Mouse (Mus musculus) CH12.LX (cell line): Measurements from ENCODE around the gene B9d2.

Experiments
- CHD1 ChIP-seq: IDR thresholded peaks from 2 replicates; pipeline ENCODE4 v1.6.1; 2012; ENCODE audit warnings: low read depth, low read length, improper control_type of control experiment, inconsistent platforms
- CTCF ChIP-seq, 2 experiments: IDR thresholded peaks in 1 of 2; conservative IDR thresholded peaks in 1 of 2; 2 replicates each; pipeline ENCODE4 v1.5.1; 2011 to 2012; ENCODE audit warnings: low read depth in 2 of 2, low read length in 2 of 2, improper control_type of control experiment in 1 of 2, inconsistent platforms in 1 of 2, mild to moderate bottlenecking in 1 of 2, moderate library complexity in 1 of 2
- E2F4 ChIP-seq: IDR thresholded peaks from 2 replicates; pipeline ENCODE4 v1.6.1; 2011; ENCODE audit warnings: low read depth, low read length, improper control_type of control experiment; ENCODE audit not compliant: insufficient replicate concordance
- EP300 ChIP-seq: IDR thresholded peaks from 2 replicates; pipeline ENCODE4 v1.6.1; 2011; ENCODE audit warnings: low read length, improper control_type of control experiment
- GABPA ChIP-seq: IDR thresholded peaks from 2 replicates; pipeline ENCODE4 v1.6.1; 2012; ENCODE audit warnings: low read depth, low read length, improper control_type of control experiment, inconsistent platforms; ENCODE audit not compliant: insufficient replicate concordance
- MXI1 ChIP-seq: IDR thresholded peaks from 2 replicates; pipeline ENCODE4 v1.6.1; 2011; ENCODE audit warnings: mild to moderate bottlenecking, low read depth, low read length, improper control_type of control experiment
- NRF1 ChIP-seq: IDR thresholded peaks from 2 replicates; pipeline ENCODE4 v1.6.1; 2014; ENCODE audit warnings: low read depth, mild to moderate bottlenecking, inconsistent platforms, low read length, improper control_type of control experiment, moderate library complexity
- POLR2A ChIP-seq: IDR thresholded peaks from 2 replicates; pipeline ENCODE4 v1.6.1; 2011; ENCODE audit warnings: low read depth, mild to moderate bottlenecking, improper control_type of control experiment, low read length
- POLR2AphosphoS2 ChIP-seq: IDR thresholded peaks from 2 replicates; pipeline ENCODE4 v1.6.1; 2011; ENCODE audit warnings: low read depth, low read length, improper control_type of control experiment
- UBTF ChIP-seq: IDR thresholded peaks from 2 replicates; pipeline ENCODE4 v1.6.1; 2012; ENCODE audit warnings: low read depth, mild to moderate bottlenecking, inconsistent platforms, low read length, improper control_type of control experiment, moderate library complexity
- USF1 ChIP-seq: IDR thresholded peaks from 2 replicates; pipeline ENCODE4 v1.6.1; 2014; ENCODE audit warnings: low read depth, mild to moderate bottlenecking, inconsistent platforms, low read length, improper control_type of control experiment
- ZKSCAN1 ChIP-seq: IDR thresholded peaks from 2 replicates; pipeline ENCODE4 v1.6.1; 2012; ENCODE audit warnings: low read depth, inconsistent platforms, low read length, improper control_type of control experiment, borderline replicate concordance

DNA sequence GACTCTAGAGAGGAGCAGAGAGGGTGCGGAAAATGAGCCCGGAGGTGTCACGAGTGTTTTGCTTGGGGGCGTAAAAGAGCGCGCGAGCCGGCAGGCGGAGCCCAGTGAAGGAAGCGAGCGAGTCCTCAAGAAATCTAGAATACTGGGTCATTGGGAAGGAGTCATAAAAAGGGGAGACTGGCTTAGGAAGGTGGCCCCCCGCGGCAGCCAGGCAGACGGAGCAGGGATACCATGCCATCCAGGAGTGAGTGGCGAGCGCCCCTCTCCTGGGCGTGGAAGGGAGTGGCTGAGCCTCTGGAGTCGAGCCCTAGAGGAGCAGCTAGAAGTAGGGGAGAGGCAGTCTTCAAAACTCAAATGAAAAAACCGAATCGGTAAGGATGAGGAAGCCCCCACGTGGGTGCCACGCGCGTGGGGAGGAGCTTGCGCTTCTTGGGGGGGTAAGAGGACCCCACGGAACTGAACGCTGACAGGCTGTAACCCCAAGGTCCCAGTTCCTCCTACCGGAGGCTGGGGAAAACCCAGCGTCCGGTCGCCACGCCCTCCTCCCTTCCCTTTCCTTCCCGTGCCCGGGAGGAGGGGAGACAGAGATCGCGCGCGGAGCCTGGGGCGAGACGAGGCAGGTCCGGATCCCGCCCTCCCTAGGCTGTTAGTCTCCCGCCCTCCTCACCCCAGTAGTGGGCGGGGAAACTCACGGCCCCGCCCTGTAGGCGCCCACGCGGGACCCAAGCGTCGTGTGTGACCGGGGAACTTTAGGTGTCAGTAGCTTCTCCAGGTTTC is 8.4 kb downstream of the B9d2 start:
- TF ChIP-seq POLR2A (peak; percentile 76), CTCF (conservative IDR thresholded peaks at IDR 0.05 in 1 of 2, IDR thresholded peaks at IDR 0.05 in 1 of 2; ENCODE audit: low read depth in 2 of 2, low read length in 2 of 2) (peak in 1 of 2 experiments; percentile 24; a peak in 2 of 4 replicates), USF1 (peak; percentile 48), ZKSCAN1 (no peak), POLR2AphosphoS2 (no peak), E2F4 (peak; percentile 82; the same call in 1 of the 2 replicates), GABPA (no peak), MXI1 (peak; percentile 80; the same call in 1 of the 2 replicates), UBTF (no peak), EP300 (no peak; the same call in 1 of the 2 replicates), CHD1 (no peak; the same call in 1 of the 2 replicates), NRF1 (peak; percentile 6; the same call in 1 of the 2 replicates)
